8 mouse cellular contexts compared by ENCODE assay signal in genomic region chr3:95872048-95872447, GRCm38 (mm10). TPM values are rescaled to one million over a fixed set of nuclear protein-coding genes. Genes with fewer than 3 reads are reported as not detected.
DNase-seq lines count a peak whose midpoint lies in the region; ATAC-seq and TF ChIP-seq lines count a peak whose summit lies in the region.

No protein-coding gene starts in this region.

- TF ChIP-seq EP300 in liver, postnatal 0 days (IDR thresholded peaks at IDR 0.05; ENCODE audit: low read depth), result no peak

- no peaks in the 10 kb centered on the region for H3K9me3 ChIP-seq in heart, embryonic 14.5 days (ENCODE audit: control insufficient read depth, low read length)
- H3K9me3 ChIP-seq in ES-E14 (ENCODE audit: control insufficient read depth, insufficient read depth, low read depth, low read length), result no peaks in the 10 kb centered on the region
- H3K9me3 ChIP-seq in forebrain, embryonic 16.5 days (ENCODE audit: control insufficient read depth, low read length), result no peaks in the 10 kb centered on the region
- H3K9me3 ChIP-seq in liver, postnatal 0 days (ENCODE audit: low read length), result no peaks in the 10 kb centered on the region

- in situ Hi-C loops in ES-E14 (cut with MboI; ENCODE audit: low sequenced_read_pairs in 2 of 2, unreplicated experiment in 2 of 2), result loop anchor here in 1 of 2 experiments (10.0 kb wide), 1 partner anchor 183 kb away; the partner anchor contains the start of gene Vps45

- WGBS in heart, embryonic 14.5 days, result 61% methylated on average over 7 of the region's 7 CpGs
- 76% methylated on average over 7 of the region's 7 CpGs for WGBS in forebrain, embryonic 16.5 days
- WGBS in liver, postnatal 0 days (ENCODE audit: insufficient replicate concordance), result 56% methylated on average over 7 of the region's 7 CpGs

- no peak for DNase-seq in heart, adult 11 months
- no peak for DNase-seq in ES-E14 (ENCODE audit: low read depth, low spot score)
- DNase-seq in liver, postnatal 0 days, result no peak
- no peak for DNase-seq in layer of hippocampus, postnatal 10 days (ENCODE audit: low spot score in 2 of 2)
- no peak for DNase-seq in right cerebral cortex, postnatal 14 days
- DNase-seq in c-Kit-positive CD71-positive TER-119-positive erythroid progenitor cells, embryonic 14.5 days (ENCODE audit: low spot score), result no peak

- H3K36me3 ChIP-seq in heart, embryonic 14.5 days (ENCODE audit: control insufficient read depth, insufficient read depth, low read length), result peaks cover 38% of the 10 kb centered on the region
- peaks cover 10% of the 10 kb centered on the region; the same call in 1 of the 2 replicates for H3K36me3 ChIP-seq in ES-E14 (ENCODE audit: control insufficient read depth, insufficient read depth, low read length, poor library complexity, severe bottlenecking)
- no peaks in the 10 kb centered on the region; the same call in 1 of the 2 replicates for H3K36me3 ChIP-seq in forebrain, embryonic 16.5 days (ENCODE audit: control insufficient read depth, insufficient read depth)
- peaks cover 8% of the 10 kb centered on the region for H3K36me3 ChIP-seq in liver, postnatal 0 days (replicated peaks; ENCODE audit: insufficient read depth, low read length)

- peak overlapping the region; percentile 87 for H3K9ac ChIP-seq in heart, embryonic 14.5 days (ENCODE audit: low read length)
- H3K9ac ChIP-seq in ES-E14 (ENCODE audit: insufficient read depth, low read depth, low read length, poor library complexity, severe bottlenecking), result peak overlapping the region; percentile 65
- peak overlapping the region; percentile 33; the same call in 1 of the 2 replicates for H3K9ac ChIP-seq in forebrain, embryonic 16.5 days (replicated peaks; ENCODE audit: low read depth, low read length)
- peak overlapping the region; percentile 75 for H3K9ac ChIP-seq in liver, postnatal 0 days (replicated peaks)

- no peak for TF ChIP-seq CTCF in liver, postnatal 0 days (IDR thresholded peaks at IDR 0.05; ENCODE audit: low read depth)

- peak overlapping the region; percentile 72 for H3K4me2 ChIP-seq in heart, embryonic 14.5 days (ENCODE audit: low read length)
- peak overlapping the region; percentile 77 for H3K4me2 ChIP-seq in forebrain, embryonic 16.5 days (ENCODE audit: low read length)
- H3K4me2 ChIP-seq in liver, postnatal 0 days (ENCODE audit: low read depth, low read length), result peak overlapping the region; percentile 78

- peak overlapping the region in 1 of 2 experiments; percentile 86; a peak in 2 of 4 replicates for H3K27ac ChIP-seq in heart, embryonic 14.5 days (replicated peaks in 1 of 2; ENCODE audit: control insufficient read depth in 1 of 2, insufficient read depth in 1 of 2, low read depth in 2 of 2, low read length in 2 of 2)
- no peak overlapping the region for H3K27ac ChIP-seq in ES-E14 (ENCODE audit: insufficient read depth, low read depth, low read length, poor library complexity, severe bottlenecking)
- no peak overlapping the region for H3K27ac ChIP-seq in forebrain, embryonic 16.5 days (ENCODE audit: low read length)
- H3K27ac ChIP-seq in liver, postnatal 0 days (ENCODE audit: low read depth), result no peak overlapping the region; the same call in 1 of the 2 replicates

- ATAC-seq in heart, embryonic 14.5 days (ENCODE audit: insufficient number of reproducible peaks, insufficient read depth, low FRiP score, low read depth), result no peak
- ATAC-seq in forebrain, embryonic 16.5 days, result no peak
- ATAC-seq in liver, postnatal 0 days, result no peak

- H3K4me3 ChIP-seq in heart, embryonic 14.5 days (ENCODE audit: control insufficient read depth in 1 of 2, insufficient read depth in 1 of 2, low read depth in 1 of 2, low read length in 2 of 2), result peak overlapping the region; percentile 75 to 97
- H3K4me3 ChIP-seq in ES-E14 (ENCODE audit: insufficient read depth in 1 of 2, low read depth in 1 of 2, low read length in 2 of 2, poor library complexity in 1 of 2, severe bottlenecking in 1 of 2), result peak overlapping the region; percentile 44 to 82
- H3K4me3 ChIP-seq in forebrain, embryonic 16.5 days (replicated peaks; ENCODE audit: low read length), result peak overlapping the region; percentile 79
- peak overlapping the region; percentile 66 for H3K4me3 ChIP-seq in liver, postnatal 0 days (ENCODE audit: low read depth, low read length)

- H3K27me3 ChIP-seq in heart, embryonic 14.5 days (ENCODE audit: control insufficient read depth, insufficient read depth, low read length), result no peaks in the 10 kb centered on the region
- no peaks in the 10 kb centered on the region for H3K27me3 ChIP-seq in forebrain, embryonic 16.5 days (replicated peaks; ENCODE audit: control insufficient read depth, insufficient read depth, low read length)
- H3K27me3 ChIP-seq in liver, postnatal 0 days (ENCODE audit: insufficient read depth, low read length), result no peaks in the 10 kb centered on the region

- peaks cover 0 to 11% of the 10 kb centered on the region in 2 experiments; a peak in 2 of 4 replicates for H3K4me1 ChIP-seq in heart, embryonic 14.5 days (ENCODE audit: control insufficient read depth in 2 of 2, insufficient read depth in 2 of 2, low read length in 2 of 2)
- peaks cover 2% of the 10 kb centered on the region in 2 experiments; a peak in 1 of 4 replicates for H3K4me1 ChIP-seq in ES-E14 (ENCODE audit: control insufficient read depth in 2 of 2, insufficient read depth in 2 of 2, low read length in 2 of 2, poor library complexity in 1 of 2)
- peaks cover 14% of the 10 kb centered on the region for H3K4me1 ChIP-seq in forebrain, embryonic 16.5 days (replicated peaks; ENCODE audit: control insufficient read depth, insufficient read depth, low read length)
- peaks cover 14% of the 10 kb centered on the region for H3K4me1 ChIP-seq in liver, postnatal 0 days (ENCODE audit: insufficient read depth)

TF ChIP-seq in ES-E14, 5 proteins besides CTCF, POLR2A, EP300 and RAD21:
- TF ChIP-seq ZNF384 (IDR thresholded peaks at IDR 0.05; ENCODE audit: low read depth, low read length) (no peak), MAFK (IDR thresholded peaks at IDR 0.05; ENCODE audit: insufficient read depth, low read depth, low read length) (no peak), CHD2 (IDR thresholded peaks at IDR 0.05; ENCODE audit: low read depth, low read length) (no peak), ZC3H11A (IDR thresholded peaks at IDR 0.05; ENCODE audit: borderline replicate concordance, low read depth, low read length) (no peak), HCFC1 (IDR thresholded peaks at IDR 0.05; ENCODE audit: borderline replicate concordance, insufficient read depth, low read length) (no peak)

RNA-seq across cellular contexts. Expression of gene Mrps21, which starts 0.7 kb away (rescaled TPM):
- polyA plus RNA-seq in heart, embryonic 14.5 days (2014; fragmentation: Nextera tagmentation; extraction: Ambion mirVana), result 415 and 468 TPM in 2 replicates
- total RNA-seq in ES-E14 (2012; rRNA removed), result 198 and 224 TPM in 2 replicates
- polyA plus RNA-seq in forebrain, embryonic 16.5 days (2015; fragmentation: Nextera tagmentation; extraction: Ambion mirVana), result 243 and 277 TPM in 2 replicates
- 145 and 157 TPM in 2 replicates for polyA plus RNA-seq in liver, postnatal 0 days (2015; fragmentation: Nextera tagmentation; extraction: Ambion mirVana)
- 100 to 1,000 TPM; 147 to 175 TPM for total RNA-seq in layer of hippocampus, postnatal 10 days (2021)

RNA-seq across cellular contexts. Expression of gene Ciart, which starts 10.0 kb away (rescaled TPM):
- polyA plus RNA-seq in heart, embryonic 14.5 days (2014; fragmentation: Nextera tagmentation; extraction: Ambion mirVana), result 3.1 and 3.9 TPM in 2 replicates
- total RNA-seq in ES-E14 (2012; rRNA removed), result 8.6 and 14.1 TPM in 2 replicates
- polyA plus RNA-seq in forebrain, embryonic 16.5 days (2015; fragmentation: Nextera tagmentation; extraction: Ambion mirVana), result 4.1 and 5.7 TPM in 2 replicates
- polyA plus RNA-seq in liver, postnatal 0 days (2015; fragmentation: Nextera tagmentation; extraction: Ambion mirVana), result 0.77 and 1.00 TPM in 2 replicates
- 1 to 10 TPM; 6.5 to 8.9 TPM for total RNA-seq in layer of hippocampus, postnatal 10 days (2021)

RNA-seq across cellular contexts. Expression of gene Prpf3, which starts 16.4 kb away (rescaled TPM):
- 29.0 and 33.7 TPM in 2 replicates for polyA plus RNA-seq in heart, embryonic 14.5 days (2014; fragmentation: Nextera tagmentation; extraction: Ambion mirVana)
- total RNA-seq in ES-E14 (2012; rRNA removed), result 48.6 and 50.5 TPM in 2 replicates
- polyA plus RNA-seq in forebrain, embryonic 16.5 days (2015; fragmentation: Nextera tagmentation; extraction: Ambion mirVana), result 47.2 and 49.1 TPM in 2 replicates
- polyA plus RNA-seq in liver, postnatal 0 days (2015; fragmentation: Nextera tagmentation; extraction: Ambion mirVana), result 11.2 and 12.0 TPM in 2 replicates
- total RNA-seq in layer of hippocampus, postnatal 10 days (2021), result 10 to 100 TPM; 26.0 to 26.4 TPM

RNA-seq across cellular contexts. Expression of gene BC028528, which starts 19.8 kb away (rescaled TPM):
- polyA plus RNA-seq in heart, embryonic 14.5 days (2014; fragmentation: Nextera tagmentation; extraction: Ambion mirVana), result 45.1 and 51.7 TPM in 2 replicates
- 6.4 and 9.5 TPM in 2 replicates for total RNA-seq in ES-E14 (2012; rRNA removed)
- 13.8 and 14.4 TPM in 2 replicates for polyA plus RNA-seq in forebrain, embryonic 16.5 days (2015; fragmentation: Nextera tagmentation; extraction: Ambion mirVana)
- 7.6 and 7.9 TPM in 2 replicates for polyA plus RNA-seq in liver, postnatal 0 days (2015; fragmentation: Nextera tagmentation; extraction: Ambion mirVana)
- 10 to 100 TPM in 1 of 2 experiments, 1 to 10 TPM in 1; 9.4 to 10.2 TPM for total RNA-seq in layer of hippocampus, postnatal 10 days (2021)

RNA-seq across cellular contexts. Expression of gene Aph1a, which starts 21.7 kb away (rescaled TPM):
- 38.4 and 48.0 TPM in 2 replicates for polyA plus RNA-seq in heart, embryonic 14.5 days (2014; fragmentation: Nextera tagmentation; extraction: Ambion mirVana)
- total RNA-seq in ES-E14 (2012; rRNA removed), result 70.9 and 85.9 TPM in 2 replicates
- 35.6 and 35.9 TPM in 2 replicates for polyA plus RNA-seq in forebrain, embryonic 16.5 days (2015; fragmentation: Nextera tagmentation; extraction: Ambion mirVana)
- polyA plus RNA-seq in liver, postnatal 0 days (2015; fragmentation: Nextera tagmentation; extraction: Ambion mirVana), result 17.1 and 22.9 TPM in 2 replicates
- total RNA-seq in layer of hippocampus, postnatal 10 days (2021), result 100 to 1,000 TPM in 1 of 2 experiments, 10 to 100 TPM in 1; 97.7 to 102 TPM

Comparison
In these comparisons a context has a peak if more than half of its experiments do, and no peak if none do; other contexts are left out.
1. H3K9ac ChIP-seq: peak in every context shown above with its lines; median percentile 87 in heart, embryonic 14.5 days; 75 in liver, postnatal 0 days; 65 in ES-E14; 33 in forebrain, embryonic 16.5 days.